Mouse (Mus musculus) stomach, embryonic 15.5 days (tissue): ENCODE data around the gene Ppfia3. TPM values are rescaled to one million over a fixed set of nuclear protein-coding genes. Genes with fewer than 3 reads are reported as not detected.

Experiments used
- ATAC-seq: fragments of 200-750 bp; cut with Nextera tagmentation; 2 replicates; pipeline ENCODE4 v1.8.0; 2017; ENCODE audit warnings: low read depth, moderate number of reproducible peaks, moderate TSS enrichment; ENCODE audit not compliant: insufficient read depth, low FRiP score
- H3K27ac ChIP-seq: fragments of 300-500 bp; sonication (generic); 2 replicates; pipeline ENCODE4 v1.5.1; 2015; ENCODE audit warnings: mild to moderate bottlenecking, inconsistent platforms
- H3K27me3 ChIP-seq: fragments of 300-500 bp; sonication (generic); replicated peaks from 2 replicates; pipeline ENCODE4 v1.6.1; 2015; ENCODE audit warnings: inconsistent platforms
- H3K36me3 ChIP-seq: fragments of 300-500 bp; sonication (generic); 2 replicates; pipeline ENCODE4 v1.6.1; 2015; ENCODE audit warnings: inconsistent platforms
- H3K4me1 ChIP-seq: fragments of 300-500 bp; sonication (generic); 2 replicates; pipeline ENCODE4 v1.6.1; 2015; ENCODE audit warnings: inconsistent platforms
- H3K4me2 ChIP-seq: fragments of 300-500 bp; sonication (generic); 2 replicates; pipeline ENCODE4 v1.6.1; 2015; ENCODE audit warnings: mild to moderate bottlenecking, inconsistent platforms
- H3K4me3 ChIP-seq: fragments of 300-500 bp; sonication (generic); replicated peaks from 2 replicates; pipeline ENCODE4 v1.5.1; 2015; ENCODE audit warnings: inconsistent platforms
- H3K9ac ChIP-seq: fragments of 300-500 bp; sonication (generic); 2 replicates; pipeline ENCODE4 v1.6.1; 2015; ENCODE audit warnings: inconsistent platforms
- H3K9me3 ChIP-seq: fragments of 300-500 bp; sonication (generic); 2 replicates; pipeline ENCODE4 v1.6.1; 2016; ENCODE audit warnings: inconsistent platforms
- WGBS: fragments of 180-500 bp; shearing (Covaris S2); methylation state at CpG from one replicate; pipeline ENCODE4 v1.1.7; 2015; 5-methylcytosine and 5-hydroxymethylcytosine counted together
- polyA plus RNA-seq: library from polyadenylated mRNA; unstranded; fragments of >200 nt; fragmentation: Nextera tagmentation; extraction: Ambion mirVana; gene quantifications from 2 replicates; pipeline ENCODE4 v1.2.1, GENCODE M21; 2015

Gene Ppfia3
- polyA plus RNA-seq, 1 experiment from 2014 or later: 4.8 TPM

DNA sequence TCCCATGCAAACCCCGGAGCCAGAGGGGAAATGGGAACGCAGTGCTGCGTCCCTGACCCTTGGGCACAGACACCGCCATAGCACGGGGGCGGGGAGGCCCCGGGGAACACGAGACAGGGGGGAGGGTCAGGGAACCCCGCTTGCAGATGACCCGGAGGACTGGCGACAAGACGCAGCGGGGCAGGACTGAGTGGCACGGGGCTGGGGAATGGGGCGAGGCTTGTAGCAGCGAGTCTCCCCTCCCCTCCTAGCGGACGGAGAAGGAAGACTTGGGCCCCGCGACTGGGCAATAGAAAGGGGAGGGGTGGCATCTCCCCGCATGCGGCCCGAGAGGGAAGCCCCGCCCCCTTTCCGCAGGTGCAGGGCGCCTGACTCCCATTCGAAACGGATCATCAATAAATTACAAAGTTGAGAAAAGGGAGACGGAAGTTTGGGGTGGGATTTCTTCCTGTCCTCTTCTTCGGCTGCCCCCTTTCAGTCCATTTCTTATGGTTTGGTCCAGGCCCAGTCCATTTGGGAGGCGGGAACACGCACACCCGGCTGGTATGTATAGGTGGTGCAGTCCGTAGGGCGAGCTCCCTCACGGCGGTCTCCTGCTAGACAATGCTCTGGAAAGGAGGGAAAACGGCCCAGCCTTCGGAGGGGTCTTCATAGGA, 27.3 kb downstream of the Ppfia3 start:
- ATAC-seq: peak; percentile 69
- 2% methylated on average over 38 of the region's 39 CpGs for WGBS
- Histone ChIP-seq H3K9me3 (no peaks in the 10 kb centered on the region), H3K27ac (peak overlapping the region; percentile 71), H3K9ac (peak overlapping the region; percentile 42; the same call in 1 of the 2 replicates), H3K4me2 (peak overlapping the region; percentile 91), H3K36me3 (no peaks in the 10 kb centered on the region), H3K27me3 (no peaks in the 10 kb centered on the region), H3K4me1 (peaks cover 46% of the 10 kb centered on the region), H3K4me3 (peak overlapping the region; percentile 58)

DNA sequence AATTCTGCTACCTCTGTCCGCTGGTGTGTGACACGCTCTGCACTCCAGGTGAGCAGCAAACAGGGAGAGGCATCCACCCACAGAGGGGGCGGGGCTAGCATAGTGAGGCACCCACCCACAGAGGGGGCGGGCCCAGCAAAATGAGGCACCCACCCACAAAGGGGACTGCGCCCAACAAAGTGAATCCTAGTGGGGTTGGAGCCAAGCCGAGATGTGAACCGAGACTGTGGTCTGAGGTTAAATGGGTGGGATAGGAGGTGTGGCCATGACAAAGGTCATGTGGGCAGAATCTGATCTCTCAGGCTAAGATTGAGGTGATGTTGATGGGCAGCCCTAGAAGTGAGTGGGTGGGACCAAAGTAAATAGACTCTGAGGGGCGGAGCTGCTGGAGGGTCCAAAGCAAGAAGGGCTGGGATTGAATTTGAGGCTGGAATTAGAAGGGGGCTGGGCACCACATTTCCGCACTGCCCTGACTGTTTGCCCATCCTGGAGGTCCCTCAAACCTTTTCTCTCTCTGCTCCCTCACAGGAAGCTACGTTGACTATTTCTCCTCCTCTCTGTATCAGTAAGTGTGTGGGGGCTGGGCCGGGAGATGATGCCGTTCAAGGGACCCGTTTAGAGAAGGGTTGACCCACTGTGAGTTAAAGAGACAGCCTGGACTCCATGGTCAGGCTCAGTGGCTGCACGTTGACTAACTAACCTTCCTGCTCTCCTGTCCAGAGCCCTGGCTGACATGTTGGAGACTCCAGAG, 28.5 kb downstream of the Ppfia3 start:
- ATAC-seq: peak; percentile 34

DNA sequence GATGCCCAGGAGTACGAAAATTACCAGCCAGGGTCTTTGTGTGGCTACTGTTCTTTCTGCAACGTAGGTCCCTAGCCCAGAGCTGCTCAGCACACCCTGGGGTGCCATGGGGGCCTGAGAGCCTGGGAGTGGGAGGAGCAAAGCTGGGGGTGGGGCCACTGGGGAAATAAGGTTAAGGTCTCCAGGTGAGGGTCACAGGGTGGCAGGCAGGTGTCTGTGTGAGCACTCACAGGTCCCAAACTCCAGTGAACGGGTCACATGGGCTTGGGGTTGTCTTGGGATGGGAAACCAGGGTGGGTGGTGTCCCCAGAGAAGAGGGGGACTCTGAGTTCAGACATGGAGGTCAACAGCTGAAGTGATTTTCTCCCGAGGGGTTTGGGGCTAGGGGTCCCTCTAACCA, 29.4 kb downstream of the Ppfia3 start:
- no peaks in the 10 kb centered on the region for H3K27me3 ChIP-seq
- WGBS: 18% methylated on average over 4 of the region's 4 CpGs
- no peaks in the 10 kb centered on the region for H3K9me3 ChIP-seq
- no peaks in the 10 kb centered on the region for H3K36me3 ChIP-seq
- no peak overlapping the region for H3K9ac ChIP-seq
- H3K27ac ChIP-seq: no peak overlapping the region
- 0 out of 2 replicates have a peak overlapping the region, but pooled peaks have one; percentile 58 for H3K4me3 ChIP-seq
- ATAC-seq: no peak
- H3K4me1 ChIP-seq: peaks cover 57% of the 10 kb centered on the region
- peak overlapping the region; percentile 91; the same call in 1 of the 2 replicates for H3K4me2 ChIP-seq

More for the DNA sequence above, 28.5 kb downstream of the Ppfia3 start:
- Histone ChIP-seq H3K36me3 (no peaks in the 10 kb centered on the region), H3K4me1 (peaks cover 55% of the 10 kb centered on the region), H3K27me3 (no peaks in the 10 kb centered on the region), H3K4me3 (peak overlapping the region; percentile 58), H3K4me2 (peak overlapping the region; percentile 91), H3K9me3 (no peaks in the 10 kb centered on the region), H3K27ac (peak overlapping the region; percentile 71), H3K9ac (no peak overlapping the region)
- 4% methylated on average over 14 of the region's 14 CpGs for WGBS

DNA sequence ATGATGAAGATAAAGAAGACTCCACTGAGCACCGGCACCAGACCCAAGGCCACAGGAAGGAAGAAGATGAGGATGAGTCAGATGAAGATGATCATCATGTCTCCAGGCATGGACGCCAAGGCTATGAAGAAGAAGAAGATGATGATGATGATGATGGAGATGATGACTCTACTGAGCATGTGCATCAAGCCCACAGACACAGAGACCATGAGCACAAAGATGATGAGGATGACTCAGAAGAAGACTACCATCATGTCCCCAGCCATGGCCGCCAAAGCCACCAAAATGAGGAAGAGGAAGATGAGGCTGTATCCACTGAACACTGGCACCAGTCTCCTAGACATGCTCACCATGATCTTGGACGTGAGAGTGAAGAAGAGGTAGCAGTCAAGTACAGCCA, 30.5 kb downstream of the Ppfia3 start:
- H3K9ac ChIP-seq: no peak overlapping the region
- ATAC-seq: no peak
- H3K27me3 ChIP-seq: no peaks in the 10 kb centered on the region
- H3K36me3 ChIP-seq: no peaks in the 10 kb centered on the region
- no peaks in the 10 kb centered on the region for H3K9me3 ChIP-seq
- no peak overlapping the region for H3K4me3 ChIP-seq
- 87% methylated on average over 4 of the region's 4 CpGs for WGBS
- no peak overlapping the region for H3K4me2 ChIP-seq
- no peak overlapping the region for H3K27ac ChIP-seq
- H3K4me1 ChIP-seq: peaks cover 59% of the 10 kb centered on the region

DNA sequence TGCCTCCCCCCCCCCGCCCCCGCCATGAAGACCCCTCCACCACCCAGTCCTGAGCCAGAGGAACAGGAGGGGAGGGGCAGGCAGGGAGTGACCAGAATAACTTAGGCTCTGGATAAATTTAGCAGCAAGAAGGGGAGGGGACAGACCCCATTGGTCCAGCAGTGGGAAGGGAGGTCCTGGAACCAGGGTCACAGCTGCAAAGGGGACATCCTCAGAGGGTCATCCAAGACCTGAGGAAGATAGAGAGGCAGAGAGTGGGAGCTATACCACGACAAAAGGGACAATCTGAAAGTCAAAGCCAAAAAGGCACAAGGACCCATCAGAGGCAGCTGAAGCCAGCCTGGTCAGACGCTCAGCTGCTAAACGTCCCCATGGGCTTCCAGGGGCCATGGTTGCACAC, 31.8 kb downstream of the Ppfia3 start, which contains the start of gene Hrc:
Hrc (plus strand) TSS at position 235 of the 400 bp plus-strand sequence.
- Histone ChIP-seq H3K4me1 (peaks cover 47% of the 10 kb centered on the region), H3K36me3 (no peaks in the 10 kb centered on the region), H3K27me3 (no peaks in the 10 kb centered on the region), H3K27ac (peak within 1 kb of the TSS; percentile 97), H3K4me3 (no peak within 1 kb of the TSS), H3K4me2 (peak within 1 kb of the TSS; percentile 76), H3K9ac (0 out of 2 replicates have a peak within 1 kb of the TSS, but pooled peaks have one; percentile 0), H3K9me3 (no peaks in the 10 kb centered on the region)
- no peak for ATAC-seq
- 26% methylated on average over 5 of the region's 5 CpGs for WGBS

DNA sequence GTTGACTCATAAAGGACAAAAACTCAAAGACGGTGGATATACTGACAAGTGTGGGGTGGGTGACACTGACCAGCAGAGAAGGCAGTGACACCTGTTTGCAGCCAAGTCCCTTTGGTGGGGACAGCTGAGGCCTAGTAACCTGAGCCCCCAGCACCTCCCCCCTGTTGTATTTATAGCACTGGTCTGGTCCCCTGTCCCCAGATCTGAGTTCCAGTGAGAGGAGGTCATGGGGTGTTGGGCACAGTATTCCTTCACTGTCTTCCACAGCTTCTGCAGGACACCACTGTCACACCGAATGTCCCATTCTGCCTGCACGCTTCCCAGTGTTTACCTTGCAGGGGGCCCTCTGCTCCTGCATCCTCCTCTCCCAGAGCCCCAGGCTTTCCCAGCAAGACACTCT, 32.2 kb downstream of the Ppfia3 start:
- H3K9ac ChIP-seq: 0 out of 2 replicates have a peak overlapping the region, but pooled peaks have one; percentile 0
- H3K36me3 ChIP-seq: no peaks in the 10 kb centered on the region
- no peak for ATAC-seq
- WGBS: 10% methylated on average over 3 of the region's 3 CpGs
- peak overlapping the region; percentile 33 for H3K4me2 ChIP-seq
- no peaks in the 10 kb centered on the region for H3K27me3 ChIP-seq
- peaks cover 43% of the 10 kb centered on the region for H3K4me1 ChIP-seq
- peak overlapping the region; percentile 97 for H3K27ac ChIP-seq
- H3K9me3 ChIP-seq: no peaks in the 10 kb centered on the region
- no peak overlapping the region for H3K4me3 ChIP-seq

DNA sequence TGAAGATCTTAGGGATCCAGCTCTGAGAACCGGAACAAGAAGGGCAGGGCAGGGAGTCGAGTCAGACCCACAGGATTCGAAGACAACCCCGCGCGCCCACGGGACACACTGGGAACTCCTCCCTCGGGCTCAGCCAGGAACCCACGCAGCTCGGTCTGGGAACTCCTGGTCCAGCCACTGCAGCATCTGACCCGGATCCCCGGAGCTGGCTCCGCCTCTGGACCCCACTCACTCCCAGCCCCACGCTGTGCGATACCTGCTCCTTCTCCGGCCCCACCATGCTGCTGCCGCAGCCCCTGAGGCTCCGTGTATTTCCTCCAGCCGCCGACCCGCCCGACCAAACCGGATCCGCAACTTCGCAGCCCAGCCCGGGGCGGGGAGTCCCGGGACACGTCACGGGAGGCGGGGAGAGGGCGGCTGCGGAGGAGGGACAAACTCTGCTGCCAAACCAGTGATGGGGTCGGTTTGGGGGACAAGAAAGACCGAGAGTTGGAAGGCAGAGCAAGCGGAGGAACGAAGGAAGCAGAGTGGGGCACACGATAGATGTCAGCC, 33.3 kb downstream of the Ppfia3 start, which contains the start of gene Trpm4:
Trpm4 (minus strand) TSS at position 350 of the 552 bp plus-strand sequence.
- under 1% methylated on average over 38 of the region's 38 CpGs for WGBS
- Histone ChIP-seq H3K4me2 (peak within 1 kb of the TSS; percentile 76), H3K4me1 (peaks cover 35% of the 10 kb centered on the region), H3K9me3 (no peaks in the 10 kb centered on the region), H3K9ac (peak within 1 kb of the TSS; percentile 78), H3K27me3 (no peaks in the 10 kb centered on the region), H3K36me3 (no peaks in the 10 kb centered on the region), H3K27ac (peak within 1 kb of the TSS; percentile 97), H3K4me3 (peak within 1 kb of the TSS; percentile 79)
- ATAC-seq: peak; percentile 76

DNA sequence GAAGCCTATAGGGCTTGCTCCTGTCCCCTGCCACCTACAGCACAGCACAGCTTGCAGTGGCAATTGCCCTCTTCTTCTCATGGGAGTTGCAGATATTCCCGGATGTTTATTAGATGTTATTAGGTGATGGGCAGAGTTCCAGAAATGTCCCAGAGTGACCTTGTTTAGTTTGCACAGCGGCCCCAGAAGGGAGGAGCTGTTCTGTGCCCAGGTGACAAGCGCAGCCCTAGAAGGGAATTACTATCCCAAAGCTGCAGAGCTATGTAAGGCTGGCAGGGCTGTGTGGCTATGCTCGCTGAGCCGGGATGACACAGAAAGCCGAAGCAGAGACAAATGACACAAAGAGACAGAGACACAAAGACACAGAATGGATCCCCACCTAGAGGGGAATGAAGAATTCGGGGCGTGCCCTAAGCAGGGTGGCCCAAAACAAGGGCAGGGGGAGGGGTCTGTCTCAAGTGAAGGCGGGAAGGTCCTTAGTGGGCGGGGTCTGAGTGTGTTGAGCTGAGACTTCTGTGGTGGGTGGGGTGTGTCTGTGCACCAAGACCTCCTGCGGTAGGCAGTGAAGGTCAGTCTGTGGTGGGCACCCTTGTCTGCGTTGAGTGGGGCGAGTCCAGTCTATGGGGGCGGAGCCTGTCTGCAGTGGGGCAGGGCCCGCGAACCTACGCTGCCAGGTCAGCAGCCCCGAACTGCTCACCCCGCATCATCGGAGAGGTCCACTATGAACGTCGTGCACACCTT, 34.0 kb downstream of the Ppfia3 start:
- Histone ChIP-seq H3K4me2 (peak overlapping the region; percentile 76), H3K4me1 (peaks cover 28% of the 10 kb centered on the region), H3K9me3 (no peaks in the 10 kb centered on the region), H3K27me3 (no peaks in the 10 kb centered on the region), H3K27ac (peak overlapping the region; percentile 97), H3K36me3 (no peaks in the 10 kb centered on the region), H3K9ac (peak overlapping the region; percentile 78; the same call in 1 of the 2 replicates), H3K4me3 (peak overlapping the region; percentile 79)
- 2% methylated on average over 22 of the region's 22 CpGs for WGBS
- ATAC-seq: peak; percentile 52

DNA sequence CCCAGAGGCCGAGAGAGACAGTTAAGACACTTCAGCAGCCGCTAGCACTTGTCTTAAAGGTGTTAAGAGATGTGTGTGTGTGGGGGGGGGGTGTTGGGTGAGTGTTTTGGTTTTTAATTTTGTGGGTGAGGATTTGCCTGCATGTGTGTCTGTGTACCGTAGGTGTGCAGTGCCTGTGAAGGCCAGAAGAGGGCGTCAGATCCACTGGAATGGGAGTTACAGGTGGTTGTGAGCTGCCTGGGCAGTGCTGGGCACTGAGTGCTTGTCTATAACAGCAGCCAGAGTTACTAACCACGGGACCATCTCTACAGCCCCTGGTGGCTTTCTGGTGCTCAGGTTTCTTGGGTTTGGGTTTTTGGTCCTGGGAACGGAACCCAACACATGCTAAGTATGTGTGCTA, 35.3 kb downstream of the Ppfia3 start:
- no peak overlapping the region for H3K27ac ChIP-seq
- H3K4me1 ChIP-seq: peaks cover 23% of the 10 kb centered on the region
- H3K4me3 ChIP-seq: no peak overlapping the region
- no peaks in the 10 kb centered on the region for H3K27me3 ChIP-seq
- ATAC-seq: no peak
- 82% methylated on average over 6 of the region's 6 CpGs for WGBS
- no peak overlapping the region for H3K9ac ChIP-seq
- no peaks in the 10 kb centered on the region for H3K9me3 ChIP-seq
- no peak overlapping the region for H3K4me2 ChIP-seq
- H3K36me3 ChIP-seq: peaks cover 7% of the 10 kb centered on the region

DNA sequence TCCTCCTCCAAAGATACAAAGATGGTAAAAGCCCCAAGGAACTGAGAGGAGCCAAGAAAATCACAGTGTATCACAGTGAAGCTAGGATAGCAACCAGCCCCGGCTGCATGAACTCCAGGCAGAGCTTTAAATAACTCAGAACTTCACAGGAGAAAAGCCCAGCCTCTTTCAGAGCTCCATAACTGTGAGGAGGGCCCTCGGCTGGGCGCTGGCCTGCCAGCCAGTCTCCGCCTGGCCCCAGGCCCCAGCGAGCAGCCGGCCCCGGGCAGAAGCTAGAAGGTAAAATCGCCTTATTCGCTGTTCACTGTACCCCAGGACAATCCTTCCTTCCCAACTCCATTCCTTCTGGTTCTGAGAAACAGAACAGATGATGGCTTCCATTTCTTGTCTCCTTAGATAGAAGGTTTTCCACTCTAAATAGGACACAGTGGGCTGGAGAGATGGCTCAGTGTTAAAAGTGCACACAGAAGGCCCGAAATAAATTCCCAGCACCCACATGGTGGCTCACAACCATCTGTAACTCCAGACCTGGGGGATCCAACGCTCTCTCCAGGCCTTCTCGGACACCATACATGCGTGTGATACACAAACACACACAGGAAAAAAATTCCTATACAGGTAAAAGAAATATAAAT, 37.9 kb downstream of the Ppfia3 start:
- H3K9me3 ChIP-seq: no peaks in the 10 kb centered on the region
- H3K9ac ChIP-seq: no peak overlapping the region
- H3K27me3 ChIP-seq: no peaks in the 10 kb centered on the region
- H3K4me2 ChIP-seq: no peak overlapping the region
- no peak overlapping the region for H3K27ac ChIP-seq
- peaks cover 25% of the 10 kb centered on the region for H3K36me3 ChIP-seq
- 82% methylated on average over 13 of the region's 13 CpGs for WGBS
- ATAC-seq: no peak
- H3K4me1 ChIP-seq: peaks cover 9% of the 10 kb centered on the region
- H3K4me3 ChIP-seq: no peak overlapping the region

DNA sequence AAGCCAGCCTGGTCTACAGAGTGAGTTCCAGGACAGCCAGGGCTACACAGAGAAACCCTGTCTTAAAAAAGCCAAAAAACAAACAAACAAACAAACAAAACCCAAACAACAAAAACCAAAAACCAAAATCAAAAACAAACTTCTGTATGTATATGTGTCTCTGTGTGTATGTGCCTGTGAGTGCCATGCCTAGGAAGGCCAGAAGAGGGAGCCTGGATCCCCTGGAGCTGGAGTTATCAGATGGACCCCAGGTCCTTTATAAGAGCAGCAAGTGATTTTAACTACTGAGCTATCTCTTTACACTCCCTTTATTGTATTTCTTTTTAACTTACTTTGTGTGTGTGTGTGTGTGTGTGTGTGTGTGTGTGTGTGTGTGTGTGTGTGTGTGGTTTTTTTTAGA, 41.0 kb downstream of the Ppfia3 start:
- Histone ChIP-seq H3K9ac (no peak overlapping the region), H3K9me3 (no peaks in the 10 kb centered on the region), H3K4me1 (no peaks in the 10 kb centered on the region), H3K27ac (no peak overlapping the region), H3K27me3 (no peaks in the 10 kb centered on the region), H3K36me3 (peaks cover 36% of the 10 kb centered on the region), H3K4me2 (no peak overlapping the region), H3K4me3 (no peak overlapping the region)
- ATAC-seq: no peak
